Mouse (Mus musculus): ENCODE data around the gene Sertad3. TPM values are rescaled to one million over a fixed set of nuclear protein-coding genes. Genes with fewer than 3 reads are reported as not detected.

The Sertad3 gene
- 3.5 and 4.6 TPM in 2 replicates for total RNA-seq (2014; rRNA removed)
- 6.9 and 8.3 TPM in 2 replicates for polyA plus RNA-seq (2012; rRNA removed)

GRCm38 (mm10) chr7:27473156-27473834 lies at the start of gene Sertad3:
TSS of gene Sertad3 (plus strand) at chr7:27473768.
- peaks cover 13% of the 10 kb centered on the region for H3K4me1 ChIP-seq (ENCODE audit: control insufficient read depth, insufficient read depth, low read length)
- peak within 1 kb of the TSS; percentile 87 for H3K9ac ChIP-seq (ENCODE audit: low read depth, low read length)
- peaks cover 12% of the 10 kb centered on the region for H3K79me2 ChIP-seq (ENCODE audit: control insufficient read depth, insufficient read depth, low read length)
- TF ChIP-seq POLR2A (IDR thresholded peaks at IDR 0.05; ENCODE audit: extremely low read depth, insufficient read depth, low read length) (peak; percentile 76; the same call in 1 of the 2 replicates), CTCF (IDR thresholded peaks at IDR 0.05; ENCODE audit: low read depth, low read length) (no peak)
- peaks cover 4% of the 10 kb centered on the region for H3K36me3 ChIP-seq (ENCODE audit: control insufficient read depth, insufficient read depth, low read length)
- WGBS: under 1% methylated on average over 36 of the region's 36 CpGs
- H3K4me3 ChIP-seq (ENCODE audit: insufficient read depth, low read depth, low read length): peak within 1 kb of the TSS; percentile 89
- H3K27ac ChIP-seq (replicated peaks; ENCODE audit: insufficient read depth, low read depth, low read length): peak within 1 kb of the TSS; percentile 91
- DNase-seq (ENCODE audit: extremely low read depth, low read depth, low spot score): peak; percentile 90
- H3K27me3 ChIP-seq (ENCODE audit: control insufficient read depth, insufficient read depth, low read length): no peaks in the 10 kb centered on the region

DNA sequence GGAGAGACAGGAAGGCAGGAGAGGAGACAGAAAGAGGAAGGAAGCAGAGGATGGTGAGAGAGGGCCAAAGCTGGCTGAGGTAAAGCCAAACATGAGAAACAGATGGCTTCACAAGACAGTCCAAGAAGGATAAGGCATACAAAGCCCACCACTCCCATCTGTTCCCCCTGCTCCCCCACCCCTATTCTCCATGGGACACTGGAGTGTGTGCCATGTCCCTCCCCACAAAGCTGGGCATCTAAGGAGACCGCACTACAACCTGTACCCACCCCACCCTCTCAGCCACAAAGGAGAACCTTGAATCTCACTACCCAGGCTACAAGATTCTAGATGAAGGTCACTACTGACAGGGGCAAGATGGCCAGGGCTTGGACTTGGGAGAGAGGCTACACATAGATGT lies 46.2 kb upstream of the Sertad3 start:
- H3K4me1 ChIP-seq (ENCODE audit: control insufficient read depth, insufficient read depth, low read length): no peaks in the 10 kb centered on the region
- no peak overlapping the region for H3K9ac ChIP-seq (ENCODE audit: low read depth, low read length)
- H3K27me3 ChIP-seq (ENCODE audit: control insufficient read depth, insufficient read depth, low read length): no peaks in the 10 kb centered on the region
- 89% methylated on average over 1 of the region's 1 CpGs for WGBS
- H3K4me3 ChIP-seq (ENCODE audit: insufficient read depth, low read depth, low read length): no peak overlapping the region
- no peaks in the 10 kb centered on the region for H3K79me2 ChIP-seq (ENCODE audit: control insufficient read depth, insufficient read depth, low read length)
- no peak for TF ChIP-seq POLR2A (IDR thresholded peaks at IDR 0.05; ENCODE audit: extremely low read depth, insufficient read depth, low read length)
- TF ChIP-seq CTCF (IDR thresholded peaks at IDR 0.05; ENCODE audit: low read depth, low read length): no peak
- H3K27ac ChIP-seq (replicated peaks; ENCODE audit: insufficient read depth, low read depth, low read length): no peak overlapping the region
- no peaks in the 10 kb centered on the region for H3K36me3 ChIP-seq (ENCODE audit: control insufficient read depth, insufficient read depth, low read length)
- no peak for DNase-seq (ENCODE audit: extremely low read depth, low read depth, low spot score)

GRCm38 (mm10) chr7:27428002-27428401 lies 45.6 kb upstream of the Sertad3 start:
- Histone ChIP-seq H3K79me2 (ENCODE audit: control insufficient read depth, insufficient read depth, low read length) (no peaks in the 10 kb centered on the region), H3K27me3 (ENCODE audit: control insufficient read depth, insufficient read depth, low read length) (no peaks in the 10 kb centered on the region), H3K36me3 (ENCODE audit: control insufficient read depth, insufficient read depth, low read length) (no peaks in the 10 kb centered on the region), H3K27ac (replicated peaks; ENCODE audit: insufficient read depth, low read depth, low read length) (no peak overlapping the region), H3K4me3 (ENCODE audit: insufficient read depth, low read depth, low read length) (no peak overlapping the region), H3K9ac (ENCODE audit: low read depth, low read length) (no peak overlapping the region), H3K4me1 (ENCODE audit: control insufficient read depth, insufficient read depth, low read length) (no peaks in the 10 kb centered on the region)
- DNase-seq (ENCODE audit: extremely low read depth, low read depth, low spot score): no peak
- WGBS: 78% methylated on average over 11 of the region's 11 CpGs
- TF ChIP-seq CTCF (IDR thresholded peaks at IDR 0.05; ENCODE audit: low read depth, low read length) (no peak), POLR2A (IDR thresholded peaks at IDR 0.05; ENCODE audit: extremely low read depth, insufficient read depth, low read length) (no peak)

DNA sequence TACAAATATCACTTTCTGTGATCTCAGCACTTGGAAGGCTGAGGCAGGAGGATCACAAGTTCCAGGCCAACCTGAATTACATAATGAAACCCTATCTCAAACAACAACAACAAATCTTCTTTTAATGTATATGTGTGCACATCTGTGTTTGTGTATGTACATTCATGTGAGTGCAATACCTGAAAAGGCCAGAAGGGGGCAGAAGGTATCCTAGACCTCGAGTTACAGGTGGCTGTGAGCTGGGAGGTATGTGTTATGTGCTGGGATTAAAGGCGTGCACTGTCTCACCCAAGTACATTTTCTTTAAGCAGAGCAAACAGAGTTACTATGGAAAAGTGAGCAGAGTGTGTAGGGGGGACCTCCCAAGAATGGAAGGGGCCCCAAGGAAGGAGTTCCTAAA lies 44.4 kb upstream of the Sertad3 start:
- no peak for TF ChIP-seq POLR2A (IDR thresholded peaks at IDR 0.05; ENCODE audit: extremely low read depth, insufficient read depth, low read length)
- no peak for TF ChIP-seq CTCF (IDR thresholded peaks at IDR 0.05; ENCODE audit: low read depth, low read length)
- no peak overlapping the region for H3K4me3 ChIP-seq (ENCODE audit: insufficient read depth, low read depth, low read length)
- WGBS: 60% methylated on average over 2 of the region's 2 CpGs
- no peaks in the 10 kb centered on the region for H3K4me1 ChIP-seq (ENCODE audit: control insufficient read depth, insufficient read depth, low read length)
- H3K27me3 ChIP-seq (ENCODE audit: control insufficient read depth, insufficient read depth, low read length): peaks cover 7% of the 10 kb centered on the region; the same call in 1 of the 2 replicates
- no peaks in the 10 kb centered on the region for H3K79me2 ChIP-seq (ENCODE audit: control insufficient read depth, insufficient read depth, low read length)
- H3K9ac ChIP-seq (ENCODE audit: low read depth, low read length): no peak overlapping the region
- no peak overlapping the region for H3K27ac ChIP-seq (replicated peaks; ENCODE audit: insufficient read depth, low read depth, low read length)
- DNase-seq (ENCODE audit: extremely low read depth, low read depth, low spot score): no peak
- H3K36me3 ChIP-seq (ENCODE audit: control insufficient read depth, insufficient read depth, low read length): no peaks in the 10 kb centered on the region

DNA sequence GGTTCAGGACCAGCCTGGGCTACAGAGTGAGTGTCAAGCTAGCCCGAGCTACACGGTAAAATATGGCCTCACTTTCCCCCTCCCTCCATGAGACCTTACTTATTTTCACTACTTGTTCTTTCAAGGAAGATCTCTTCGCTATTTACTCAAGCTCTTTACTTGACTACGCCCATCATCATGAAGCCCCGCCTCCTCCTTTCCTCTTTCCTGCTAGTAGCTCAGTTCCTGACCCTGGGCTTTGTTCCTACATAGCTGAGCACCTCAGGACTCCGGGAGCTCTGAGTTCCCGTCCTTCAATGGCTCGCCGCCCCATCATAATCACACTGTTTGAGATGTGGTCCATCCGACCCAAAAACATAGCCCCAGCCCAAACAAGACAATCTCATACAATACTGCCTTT lies 40.2 kb upstream of the Sertad3 start:
- H3K27me3 ChIP-seq (ENCODE audit: control insufficient read depth, insufficient read depth, low read length): peaks cover 10% of the 10 kb centered on the region; the same call in 1 of the 2 replicates

DNA sequence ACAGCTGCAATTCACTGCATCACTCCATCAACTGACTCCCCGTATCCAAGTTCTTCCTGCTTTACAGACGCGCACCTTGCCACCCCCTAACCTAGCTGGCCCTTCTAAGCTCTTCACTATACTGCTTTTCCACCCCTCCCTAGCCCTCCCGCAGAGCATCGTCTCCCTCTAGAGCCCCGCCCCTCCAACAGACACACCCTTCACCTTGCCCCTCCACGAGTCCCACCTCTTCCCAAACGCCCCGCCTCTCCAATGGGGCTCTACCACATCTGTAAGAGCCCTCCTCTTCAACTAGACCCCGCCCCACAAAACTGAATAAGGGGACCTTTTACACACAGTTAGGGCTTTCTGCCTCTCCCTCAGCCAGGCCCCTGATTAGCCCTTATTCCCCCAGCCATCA lies 39.8 kb upstream of the Sertad3 start:
- WGBS: 14% methylated on average over 10 of the region's 10 CpGs
- H3K36me3 ChIP-seq (ENCODE audit: control insufficient read depth, insufficient read depth, low read length): no peaks in the 10 kb centered on the region
- DNase-seq (ENCODE audit: extremely low read depth, low read depth, low spot score): no peak
- no peak overlapping the region for H3K27ac ChIP-seq (replicated peaks; ENCODE audit: insufficient read depth, low read depth, low read length)
- H3K4me3 ChIP-seq (ENCODE audit: insufficient read depth, low read depth, low read length): no peak overlapping the region
- no peaks in the 10 kb centered on the region for H3K79me2 ChIP-seq (ENCODE audit: control insufficient read depth, insufficient read depth, low read length)
- peaks cover 10% of the 10 kb centered on the region; the same call in 1 of the 2 replicates for H3K27me3 ChIP-seq (ENCODE audit: control insufficient read depth, insufficient read depth, low read length)
- no peaks in the 10 kb centered on the region for H3K4me1 ChIP-seq (ENCODE audit: control insufficient read depth, insufficient read depth, low read length)
- H3K9ac ChIP-seq (ENCODE audit: low read depth, low read length): no peak overlapping the region
- no peak for TF ChIP-seq CTCF (IDR thresholded peaks at IDR 0.05; ENCODE audit: low read depth, low read length)
- TF ChIP-seq POLR2A (IDR thresholded peaks at IDR 0.05; ENCODE audit: extremely low read depth, insufficient read depth, low read length): no peak

More for the DNA sequence above, 40.2 kb upstream of the Sertad3 start:
- Histone ChIP-seq H3K9ac (ENCODE audit: low read depth, low read length) (no peak overlapping the region), H3K36me3 (ENCODE audit: control insufficient read depth, insufficient read depth, low read length) (no peaks in the 10 kb centered on the region), H3K4me3 (ENCODE audit: insufficient read depth, low read depth, low read length) (no peak overlapping the region), H3K4me1 (ENCODE audit: control insufficient read depth, insufficient read depth, low read length) (no peaks in the 10 kb centered on the region), H3K27ac (replicated peaks; ENCODE audit: insufficient read depth, low read depth, low read length) (no peak overlapping the region), H3K79me2 (ENCODE audit: control insufficient read depth, insufficient read depth, low read length) (no peaks in the 10 kb centered on the region)
- TF ChIP-seq POLR2A (IDR thresholded peaks at IDR 0.05; ENCODE audit: extremely low read depth, insufficient read depth, low read length): no peak
- no peak for DNase-seq (ENCODE audit: extremely low read depth, low read depth, low spot score)
- WGBS: 31% methylated on average over 10 of the region's 10 CpGs
